Mouse (Mus musculus) ZHBTc4 (cell line): ENCODE measurements at regions not wholly inside any gene's neighbourhood (a gene's known extent, or its start where the extent isn't known, plus 50 kb on each side); places are given as distances from the start of the nearest gene placed in this dataset.

ENCODE experiments used
- DNase-seq: peaks from one replicate; pipeline ENCODE4 v3.0.0-alpha.2; 2011; ENCODE audit warnings: low read depth, low spot score

DNA sequence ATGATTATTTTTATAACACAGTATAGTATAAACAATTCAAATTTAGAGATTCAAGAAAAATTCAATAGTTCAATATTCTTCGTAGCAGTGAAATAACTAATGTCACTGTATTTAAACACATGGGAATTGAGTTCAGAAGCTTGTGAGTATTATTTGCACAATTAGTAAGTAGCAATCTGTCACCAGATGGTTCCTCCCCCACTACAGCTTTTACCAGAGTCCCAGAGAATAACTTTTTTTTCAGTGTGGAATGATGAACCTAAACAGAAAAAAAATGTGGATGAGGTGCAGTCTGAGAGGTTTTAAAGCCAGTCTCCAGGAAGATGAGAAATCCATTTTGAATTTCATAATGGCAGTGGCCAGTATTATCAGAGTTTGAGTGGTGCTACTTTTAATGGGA lies 414.9 kb upstream of the C9orf72 start:
- no peak for DNase-seq

DNA sequence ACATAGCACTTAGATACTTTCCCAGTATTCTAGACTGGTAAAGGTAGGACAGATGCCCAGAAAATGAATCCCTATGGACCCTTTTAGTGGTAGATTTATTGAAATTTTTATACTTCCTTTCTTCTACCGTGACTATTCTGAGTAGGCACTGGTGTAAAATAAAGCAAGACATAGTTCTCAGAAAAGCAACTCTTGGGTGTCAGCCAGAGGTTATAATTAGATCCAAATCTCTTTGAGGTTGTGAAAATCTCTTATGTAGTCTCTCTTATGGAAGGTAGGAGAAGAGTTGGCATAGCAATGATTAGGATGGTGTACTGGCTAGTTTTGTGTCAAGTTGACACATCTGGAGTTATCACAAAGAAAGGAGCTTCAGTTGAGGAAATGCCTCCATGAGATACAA lies 380.2 kb upstream of the C9orf72 start:
- no peak for DNase-seq

DNA sequence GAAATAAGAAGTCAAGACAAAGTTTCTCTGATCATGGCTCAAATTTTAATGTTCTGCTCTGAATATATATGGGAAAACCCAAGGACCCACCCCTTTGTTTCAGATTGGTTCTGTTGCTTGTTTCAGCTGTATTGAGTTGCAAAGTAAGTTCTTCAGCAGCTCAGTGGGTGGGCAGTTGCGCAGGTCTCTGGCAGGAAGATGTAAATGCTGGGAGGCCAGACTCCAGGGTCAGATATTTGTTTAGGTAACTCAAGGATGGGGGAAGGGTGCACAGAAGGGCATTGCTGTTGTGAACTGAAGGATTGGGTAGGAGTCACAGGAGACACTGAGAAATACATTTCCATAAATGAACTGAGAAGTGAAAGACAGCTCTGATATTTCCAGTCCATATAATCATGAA lies 352.1 kb upstream of the C9orf72 start:
- peak; percentile 70 for DNase-seq

DNA sequence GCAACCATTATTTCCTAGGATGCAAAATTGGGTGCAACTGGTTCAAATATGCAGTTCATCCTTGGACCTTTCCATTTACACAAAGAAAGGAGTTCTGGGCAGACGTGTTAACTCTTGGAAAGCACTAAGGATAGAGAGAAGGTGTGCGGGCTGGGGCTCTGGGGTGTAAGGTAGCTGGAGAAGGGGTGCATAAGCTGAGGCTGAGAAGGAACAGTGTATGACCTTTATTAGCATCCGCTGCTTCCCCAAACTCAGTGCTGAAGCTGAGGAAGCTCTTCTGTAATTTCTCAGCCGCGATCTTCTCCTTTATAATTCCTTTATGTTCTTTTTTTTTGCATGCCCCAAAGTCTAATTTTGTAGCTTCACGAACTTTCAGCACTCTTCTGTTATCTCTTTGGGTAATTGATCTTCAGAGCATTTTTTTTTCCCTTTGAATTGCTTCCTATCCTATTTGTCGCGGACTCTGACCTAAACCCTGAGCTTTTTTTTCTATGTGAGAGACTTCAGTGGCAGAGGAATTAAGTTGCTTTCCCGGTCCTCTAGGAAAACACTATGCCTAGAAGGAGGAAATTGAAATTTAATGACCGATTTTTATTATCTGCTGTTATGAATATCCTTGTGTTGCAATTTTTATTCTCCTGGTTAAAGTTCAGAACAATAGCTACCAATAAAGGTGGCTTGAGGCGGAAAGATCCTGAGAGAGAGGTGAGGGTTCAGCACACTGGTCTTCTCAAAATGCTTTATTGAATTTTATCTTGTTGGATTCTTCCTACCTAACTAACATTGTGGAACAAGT lies 349.4 kb upstream of the C9orf72 start:
- no peak for DNase-seq

DNA sequence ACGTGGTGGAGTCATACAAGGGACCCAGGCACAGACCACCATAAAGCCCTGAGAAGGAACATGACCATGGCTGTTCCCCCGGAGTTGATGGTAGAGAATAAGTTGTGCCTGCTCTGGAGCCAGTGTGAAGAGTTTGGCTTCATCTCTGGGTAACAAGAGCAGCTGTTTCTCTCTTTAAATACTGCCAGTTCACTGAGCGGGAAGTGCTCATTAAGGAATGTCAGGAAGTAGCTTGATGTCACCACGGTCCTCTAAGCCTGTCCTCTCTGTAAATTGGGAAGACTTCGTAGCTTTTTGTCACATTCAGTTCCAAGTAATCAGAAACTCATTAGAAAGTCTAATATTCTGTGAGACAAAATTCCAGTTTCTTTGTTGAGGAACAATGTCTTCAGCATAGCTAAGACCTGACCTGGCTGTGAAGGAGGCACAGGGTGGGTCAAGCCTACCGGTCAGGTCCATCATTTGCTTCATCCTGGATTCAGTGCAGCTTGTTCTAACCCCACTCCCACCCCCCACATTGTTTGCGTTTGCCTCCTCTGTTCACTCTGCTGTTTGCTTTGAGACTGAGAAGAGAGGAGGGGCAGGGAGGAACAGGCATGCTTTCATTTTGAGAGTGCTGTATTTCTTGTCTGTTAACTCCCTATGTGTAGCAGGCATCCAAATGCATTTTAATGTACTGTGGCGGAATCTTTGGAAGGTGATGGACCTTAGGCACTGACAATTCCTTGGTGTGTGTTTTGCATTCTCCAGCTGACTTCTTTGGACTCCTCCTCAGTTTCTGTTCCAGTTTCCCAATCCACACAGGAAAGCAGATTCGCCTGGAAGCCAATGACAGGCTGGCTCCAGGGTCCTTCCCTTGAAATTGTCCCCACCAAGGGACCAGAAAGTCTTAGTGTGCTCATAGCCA lies 345.8 kb upstream of the C9orf72 start:
- peak; percentile 42 for DNase-seq

GRCm38 (mm10) chr4:35561303-35561702 lies 335.3 kb upstream of the C9orf72 start:
- DNase-seq, result no peak

DNA sequence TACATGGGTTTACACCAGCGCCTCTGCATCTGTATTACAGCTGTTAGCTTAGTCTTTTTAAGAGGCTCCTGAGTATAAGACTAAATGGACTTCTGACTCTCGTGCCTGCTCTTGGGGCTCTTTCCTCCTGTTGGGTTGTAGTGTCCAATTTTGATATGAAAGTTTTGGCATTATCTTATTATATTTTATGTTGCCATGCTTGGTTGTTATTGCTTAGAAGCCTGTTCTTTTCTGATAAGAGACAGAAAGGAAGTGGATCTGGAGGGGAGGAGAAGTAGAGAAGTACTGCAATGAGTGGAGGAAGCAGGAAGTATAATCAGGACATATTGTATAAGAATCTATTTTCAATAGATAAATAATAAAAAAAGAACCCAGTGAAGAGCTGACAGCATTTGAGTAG lies 334.0 kb upstream of the C9orf72 start:
- DNase-seq, result no peak

DNA sequence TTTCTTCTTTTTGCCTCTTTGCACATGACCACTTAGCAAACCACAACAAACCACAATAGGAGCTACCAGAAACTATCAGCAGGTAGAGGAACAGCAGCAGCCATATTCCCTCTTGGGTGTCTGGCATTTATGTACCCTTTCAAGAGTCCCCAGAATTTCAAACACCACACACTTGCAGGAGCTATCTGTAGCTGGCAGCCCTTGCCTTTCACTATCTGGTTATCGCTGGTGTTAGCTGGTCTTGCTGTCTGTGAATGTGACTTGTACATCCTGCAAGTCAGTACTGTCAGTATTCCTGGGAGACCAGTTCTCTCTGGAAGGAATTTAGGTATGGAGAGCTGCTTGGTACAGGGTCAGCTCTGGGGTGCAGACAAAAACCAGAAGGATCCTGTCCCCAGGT lies 327.3 kb upstream of the C9orf72 start:
- DNase-seq, result no peak

GRCm38 (mm10) chr4:35551988-35552387 lies 326.0 kb upstream of the C9orf72 start:
- DNase-seq, result peak; percentile 17

DNA sequence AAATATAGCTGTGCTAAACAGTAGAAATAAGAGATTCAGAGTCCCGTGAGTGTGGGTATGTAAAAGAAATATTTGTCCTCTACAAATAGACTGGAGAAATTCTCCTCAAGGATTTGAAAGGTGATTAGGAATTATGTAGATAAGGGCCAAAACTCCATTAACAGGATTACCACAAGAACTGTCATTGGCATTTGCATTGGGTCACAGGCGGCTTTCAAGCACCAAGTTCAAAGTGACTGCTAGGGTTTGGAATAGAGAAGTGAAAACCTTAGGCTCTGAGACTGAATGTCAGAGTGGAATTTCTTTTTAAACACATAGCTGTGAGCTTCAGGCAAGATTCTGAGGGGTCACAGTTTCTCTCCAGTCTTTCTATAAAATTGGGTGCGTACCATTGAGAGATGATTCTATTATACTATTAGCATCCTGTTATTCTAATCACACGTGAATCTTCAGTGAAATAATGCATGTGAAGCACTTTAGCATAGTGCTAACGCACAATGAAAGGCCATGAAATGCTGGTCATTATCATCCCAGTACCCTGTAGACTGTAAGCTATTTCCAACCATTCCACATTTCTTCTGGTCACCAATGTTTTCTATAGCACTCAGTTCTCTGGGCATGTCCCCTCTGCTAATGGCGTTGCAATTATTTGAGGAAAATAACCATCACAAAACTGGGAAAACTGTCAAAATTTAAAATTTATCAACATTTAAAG lies 308.7 kb upstream of the C9orf72 start:
- no peak for DNase-seq

DNA sequence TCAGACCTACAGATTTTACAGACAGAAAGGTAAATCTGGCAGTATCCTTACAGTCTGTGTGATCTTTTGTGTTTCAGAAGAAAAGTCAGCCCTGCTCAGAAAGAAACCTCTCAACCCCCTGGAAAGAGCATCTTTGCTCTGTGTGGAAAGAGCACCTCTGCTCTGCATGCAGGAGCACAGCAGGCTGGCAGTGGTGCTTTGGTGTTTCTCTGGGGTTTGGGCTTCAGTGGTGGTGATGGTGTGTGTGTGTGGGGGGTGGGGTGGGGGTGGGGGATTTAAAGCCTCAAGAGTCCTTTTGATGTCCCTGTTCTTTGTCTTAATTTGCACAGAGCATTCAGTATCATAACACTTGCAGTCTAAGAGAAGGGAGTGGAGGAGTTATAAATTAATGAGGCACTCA lies 308.2 kb upstream of the C9orf72 start:
- no peak for DNase-seq
